8 mouse cellular contexts compared by ENCODE assay signal in the genomic region with DNA sequence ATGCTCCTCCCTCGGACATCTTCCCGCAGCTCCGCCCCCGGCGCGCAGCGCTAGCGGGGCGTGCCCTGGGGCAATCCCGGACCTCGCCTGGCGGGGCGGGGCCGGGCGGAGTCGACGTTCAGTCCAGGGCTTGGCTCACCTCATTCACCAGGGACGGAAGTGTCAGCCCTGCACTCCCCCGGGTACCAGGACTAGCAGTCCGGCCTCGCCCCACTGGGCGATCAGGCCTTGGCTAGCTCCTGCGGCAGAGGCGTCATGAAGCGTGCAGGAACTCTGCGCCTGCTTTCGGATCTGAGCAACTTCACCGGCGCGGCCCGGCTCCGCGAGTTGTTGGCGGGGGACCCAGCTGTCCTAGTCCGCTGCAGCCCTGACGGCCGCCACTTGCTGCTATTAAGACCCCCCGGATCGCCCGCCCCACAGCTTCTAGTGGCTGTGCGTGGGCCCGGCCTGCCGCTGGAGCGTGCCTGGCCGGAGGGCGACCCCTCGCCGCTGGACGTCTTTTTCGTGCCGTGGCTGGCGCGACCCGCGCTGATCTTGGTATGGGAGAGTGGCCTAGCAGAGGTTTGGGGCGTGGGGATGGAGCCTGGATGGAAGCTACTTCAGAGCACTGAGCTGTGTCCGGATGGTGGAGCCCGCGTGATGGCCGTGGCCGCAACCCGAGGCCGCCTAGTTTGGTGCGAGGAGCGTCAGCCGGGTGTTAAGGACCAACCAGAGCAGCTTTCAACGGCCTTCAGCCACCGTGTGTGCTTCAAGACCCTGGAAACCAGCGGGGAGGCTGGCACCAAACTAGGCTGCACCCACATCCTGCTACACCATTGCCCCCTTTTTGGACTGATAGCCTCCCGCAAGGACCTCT. TPM values are rescaled to one million over a fixed set of nuclear protein-coding genes. Genes with fewer than 3 reads are reported as not detected.
DNase-seq lines count a peak whose midpoint lies in the region; TF ChIP-seq lines count a peak whose summit lies in the region.

A gene (plus strand): TSS at position 138 of the 856 bp plus-strand sequence.

- DNase-seq in T-cell, adult 2 months (ENCODE audit: low spot score), result peak; percentile 77
- DNase-seq in cerebellum, postnatal 4 days (ENCODE audit: low spot score in 2 of 2), result peak; percentile 32 to 43
- peak; percentile 86 to 88 for DNase-seq in gastrocnemius, adult 8-10 months (ENCODE audit: low spot score in 2 of 2)
- peak; percentile 6 for DNase-seq in hindlimb bud, embryonic 11.5 days (ENCODE audit: extremely low spot score, low read depth, low spot score)
- peak; percentile 67 to 75 for DNase-seq in left cerebral cortex, adult 2 months (ENCODE audit: extremely low spot score in 1 of 2, low spot score in 2 of 2)
- DNase-seq in right cerebral cortex, adult 18-20 months, result peak; percentile 83
- DNase-seq in urinary bladder, adult 2 months (ENCODE audit: low spot score), result peak; percentile 81

- intact Hi-C loops in left cerebral cortex, adult 2 months (cut with DNase I), result no loop called here

- H3K79me2 ChIP-seq in macrophage (ENCODE audit: inconsistent target), result peaks cover 34% of the 10 kb centered on the region

- peak within 1 kb of the TSS; percentile 50 for H3K27ac ChIP-seq in left cerebral cortex, adult 2 months
- peak within 1 kb of the TSS; percentile 51 for H3K27ac ChIP-seq in macrophage

- no peaks in the 10 kb centered on the region for H3K36me3 ChIP-seq in macrophage (ENCODE audit: inconsistent target)

- no peak; the same call in none of the 2 replicates for TF ChIP-seq CTCF in left cerebral cortex, adult 2 months (IDR thresholded peaks at IDR 0.05)

- under 1% methylated on average over 66 of the region's 70 CpGs for WGBS in macrophage (ENCODE audit: missing documents)

- H3K4me3 ChIP-seq in left cerebral cortex, adult 2 months, result peak within 1 kb of the TSS; percentile 89
- peak within 1 kb of the TSS; percentile 48 for H3K4me3 ChIP-seq in macrophage (ENCODE audit: inconsistent target)

RNA-seq across cellular contexts. Expression of the gene that starts here (rescaled TPM):
- 1 to 10 TPM; 3.4 to 5.1 (median 4.1) TPM for total RNA-seq in gastrocnemius, adult 8-10 months (2022)
- total RNA-seq in left cerebral cortex, adult 2 months (2021), result 1 to 10 TPM; 6.0 to 7.4 TPM
- total RNA-seq in macrophage (2018; cell fraction: chromatin; rRNA removed), result 10 to 100 TPM in 3 of 26 experiments, 1 to 10 TPM in 23; 2.3 to 11.7 (median 6.8) TPM
- total RNA-seq in macrophage (2018; cell fraction: cytosol; rRNA removed), result 10 to 100 TPM in 7 of 26 experiments, 1 to 10 TPM in 19; 5.4 to 13.8 (median 8.9) TPM
- 10 to 100 TPM in 8 of 26 experiments, 1 to 10 TPM in 18; 4.7 to 18.3 (median 8.8) TPM for total RNA-seq in macrophage (2018; cell fraction: nucleus; rRNA removed)
- polyA plus RNA-seq in macrophage (2018), result 5.1 to 9.8 TPM (median 9.4 TPM) in 3 replicates
- 6.6 and 6.7 TPM in 2 replicates for polyA plus RNA-seq in urinary bladder, adult 2 months (2012; rRNA removed)

Comparison
In these comparisons a context has a peak if more than half of its experiments do, and no peak if none do; other contexts are left out.
1. Peak in every context shown above with its lines: DNase-seq, H3K4me3 ChIP-seq and H3K27ac ChIP-seq.
2. DNase-seq: peak in every context shown above with its lines; median percentile 87 in gastrocnemius, adult 8-10 months; 83 in right cerebral cortex, adult 18-20 months; 81 in urinary bladder, adult 2 months; 77 in T-cell, adult 2 months; 71 in left cerebral cortex, adult 2 months; 38 in cerebellum, postnatal 4 days; 6 in hindlimb bud, embryonic 11.5 days.